Mouse (Mus musculus) liver, embryonic 11.5 days (tissue): ENCODE data around the gene Oma1. TPM values are rescaled to one million over a fixed set of nuclear protein-coding genes. Genes with fewer than 3 reads are reported as not detected.

Source experiments
- ATAC-seq: fragments of 200-750 bp; cut with Nextera tagmentation; replicated peaks from 2 replicates; pipeline ENCODE4 v1.8.0; 2017; ENCODE audit warnings: moderate number of reproducible peaks, mild to moderate bottlenecking, moderate TSS enrichment, moderate library complexity; ENCODE audit not compliant: low FRiP score
- DNase-seq: peaks from one replicate; pipeline ENCODE4 v3.0.0-alpha.2; 2017; ENCODE audit warnings: low spot score
- H3K27ac ChIP-seq: fragments of 300-500 bp; sonication (generic); 2 replicates; pipeline ENCODE4 v1.5.1; 2014; ENCODE audit warnings: mild to moderate bottlenecking, low read depth, low read length, control low read depth
- H3K27me3 ChIP-seq: fragments of 300-500 bp; sonication (generic); replicated peaks from 2 replicates; pipeline ENCODE4 v1.6.1; 2014; ENCODE audit warnings: low read length, mixed read lengths; ENCODE audit not compliant: control insufficient read depth, insufficient read depth
- H3K36me3 ChIP-seq: fragments of 300-500 bp; sonication (generic); 2 replicates; pipeline ENCODE4 v1.6.1; 2014; ENCODE audit warnings: mild to moderate bottlenecking, low read length, moderate library complexity, mixed read lengths; ENCODE audit not compliant: control insufficient read depth, insufficient read depth
- H3K4me1 ChIP-seq: fragments of 300-500 bp; sonication (generic); replicated peaks from 2 replicates; pipeline ENCODE4 v1.6.1; 2014; ENCODE audit warnings: low read length, mixed read lengths; ENCODE audit not compliant: control insufficient read depth, insufficient read depth
- H3K4me2 ChIP-seq: fragments of 300-500 bp; sonication (generic); 2 replicates; pipeline ENCODE4 v1.6.1; 2014; ENCODE audit warnings: mild to moderate bottlenecking, control low read depth, moderate library complexity
- H3K4me3 ChIP-seq: fragments of 300-500 bp; sonication (generic); 2 replicates; pipeline ENCODE4 v1.5.1; 2014; ENCODE audit warnings: low read depth, low read length, control low read depth
- H3K9ac ChIP-seq: fragments of 300-500 bp; sonication (generic); 2 replicates; pipeline ENCODE4 v1.6.1; 2014; ENCODE audit warnings: low read depth, low read length, control low read depth
- H3K9me3 ChIP-seq: fragments of 300-500 bp; sonication (generic); 2 replicates; pipeline ENCODE4 v1.6.1; 2016; ENCODE audit warnings: low read length, inconsistent platforms, mixed read lengths; ENCODE audit not compliant: control insufficient read depth
- WGBS: fragments of 180-500 bp; shearing (Covaris S2); extraction: QIAGEN DNeasy Blood & Tissue Kit; methylation state at CpG from one replicate; pipeline ENCODE4 v1.1.7; 2014; 5-methylcytosine and 5-hydroxymethylcytosine counted together
- polyA plus RNA-seq: library from polyadenylated mRNA; unstranded; fragments of >200 nt; fragmentation: Nextera tagmentation; extraction: Ambion mirVana; gene quantifications from 2 replicates; pipeline ENCODE4 v1.2.1, GENCODE M21; 2014

Oma1 gene
- 23.5 TPM in 2 replicates for polyA plus RNA-seq

- Histone ChIP-seq H3K27ac (peak within 1 kb of the TSS; percentile 89), H3K9ac (peak within 1 kb of the TSS; percentile 80), H3K4me2 (peak within 1 kb of the TSS; percentile 67), H3K27me3 (no peaks in the 10 kb centered on the region), H3K9me3 (no peaks in the 10 kb centered on the region), H3K36me3 (no peaks in the 10 kb centered on the region; the same call in 1 of the 2 replicates), H3K4me1 (no peaks in the 10 kb centered on the region), H3K4me3 (peak within 1 kb of the TSS; percentile 74)
- WGBS = under 1% methylated on average over 59 of the region's 61 CpGs
- ATAC-seq (peak; percentile 100), DNase-seq (peak; percentile 98)
Observed at GRCm38 (mm10) chr4:103313587-103314525, at the start of gene Oma1. Gene Oma1 (plus strand): TSS chr4:103313812.

- Histone ChIP-seq H3K9me3 (no peaks in the 10 kb centered on the region), H3K4me2 (no peak overlapping the region), H3K27ac (no peak overlapping the region), H3K4me3 (no peak overlapping the region), H3K27me3 (no peaks in the 10 kb centered on the region), H3K9ac (no peak overlapping the region), H3K36me3 (no peaks in the 10 kb centered on the region), H3K4me1 (no peaks in the 10 kb centered on the region)
- ATAC-seq = no peak
- 27% methylated on average over 8 of the region's 8 CpGs for WGBS
- DNase-seq = no peak
Observed at GRCm38 (mm10) chr4:103263812-103264396, 49.7 kb upstream of the Oma1 start.

GRCm38 (mm10) chr4:103265166-103265565 lies 48.4 kb upstream of the Oma1 start:
- Histone ChIP-seq H3K27ac (no peak overlapping the region), H3K27me3 (no peaks in the 10 kb centered on the region), H3K36me3 (no peaks in the 10 kb centered on the region), H3K9ac (no peak overlapping the region), H3K4me3 (no peak overlapping the region), H3K4me1 (no peaks in the 10 kb centered on the region), H3K9me3 (no peaks in the 10 kb centered on the region), H3K4me2 (no peak overlapping the region)
- DNase-seq = no peak
- WGBS = 36% methylated on average over 2 of the region's 2 CpGs
- no peak for ATAC-seq

GRCm38 (mm10) chr4:103269336-103269735 lies 44.3 kb upstream of the Oma1 start:
- Histone ChIP-seq H3K9ac (no peak overlapping the region), H3K4me3 (no peak overlapping the region), H3K27me3 (no peaks in the 10 kb centered on the region), H3K4me2 (no peak overlapping the region), H3K9me3 (no peaks in the 10 kb centered on the region), H3K27ac (no peak overlapping the region), H3K36me3 (no peaks in the 10 kb centered on the region), H3K4me1 (no peaks in the 10 kb centered on the region)
- 66% methylated on average over 4 of the region's 4 CpGs for WGBS
- DNase-seq (no peak), ATAC-seq (no peak)

- WGBS = 55% methylated on average over 7 of the region's 8 CpGs
- H3K27ac ChIP-seq = no peak overlapping the region
- no peak overlapping the region for H3K9ac ChIP-seq
- H3K9me3 ChIP-seq = no peaks in the 10 kb centered on the region
- DNase-seq (no peak), ATAC-seq (no peak)
- H3K4me2 ChIP-seq = no peak overlapping the region
- H3K4me1 ChIP-seq = no peaks in the 10 kb centered on the region
- no peak overlapping the region for H3K4me3 ChIP-seq
- H3K36me3 ChIP-seq = no peaks in the 10 kb centered on the region
- no peaks in the 10 kb centered on the region for H3K27me3 ChIP-seq
Observed at GRCm38 (mm10) chr4:103273021-103273420, 40.6 kb upstream of the Oma1 start.

GRCm38 (mm10) chr4:103288342-103288741 lies 25.3 kb upstream of the Oma1 start:
- no peak for DNase-seq
- no peak overlapping the region for H3K4me3 ChIP-seq
- ATAC-seq = no peak
- 83% methylated on average over 7 of the region's 7 CpGs for WGBS
- no peak overlapping the region for H3K27ac ChIP-seq
- no peaks in the 10 kb centered on the region for H3K36me3 ChIP-seq
- H3K4me2 ChIP-seq = no peak overlapping the region
- H3K9ac ChIP-seq = no peak overlapping the region
- H3K27me3 ChIP-seq = no peaks in the 10 kb centered on the region
- no peaks in the 10 kb centered on the region for H3K4me1 ChIP-seq
- H3K9me3 ChIP-seq = no peaks in the 10 kb centered on the region

GRCm38 (mm10) chr4:103290763-103291162 lies 22.8 kb upstream of the Oma1 start, which contains the start of gene 4921539E11Rik:
Gene 4921539E11Rik (minus strand): TSS chr4:103290863.
- no peaks in the 10 kb centered on the region for H3K4me1 ChIP-seq
- H3K9me3 ChIP-seq = no peaks in the 10 kb centered on the region
- ATAC-seq = no peak
- no peak within 1 kb of the TSS for H3K4me2 ChIP-seq
- DNase-seq = no peak
- H3K27me3 ChIP-seq = no peaks in the 10 kb centered on the region
- no peak within 1 kb of the TSS for H3K27ac ChIP-seq
- no peaks in the 10 kb centered on the region for H3K36me3 ChIP-seq
- 64% methylated on average over 2 of the region's 2 CpGs for WGBS
- no peak within 1 kb of the TSS for H3K9ac ChIP-seq
- H3K4me3 ChIP-seq = no peak within 1 kb of the TSS

- 80% methylated on average over 10 of the region's 10 CpGs for WGBS
- DNase-seq = no peak
- no peaks in the 10 kb centered on the region for H3K36me3 ChIP-seq
- no peak overlapping the region for H3K4me3 ChIP-seq
- H3K27ac ChIP-seq = no peak overlapping the region
- no peak overlapping the region for H3K4me2 ChIP-seq
- no peak overlapping the region for H3K9ac ChIP-seq
- H3K27me3 ChIP-seq = no peaks in the 10 kb centered on the region
- no peaks in the 10 kb centered on the region for H3K9me3 ChIP-seq
- no peak for ATAC-seq
- no peaks in the 10 kb centered on the region for H3K4me1 ChIP-seq
Observed at GRCm38 (mm10) chr4:103299342-103299741, 14.3 kb upstream of the Oma1 start.
